Mouse (Mus musculus) CH12.LX (cell line): Measurements from ENCODE around the gene Gm8020. TPM values are rescaled to one million over a fixed set of nuclear protein-coding genes. Genes with fewer than 3 reads are reported as not detected.

Source experiments
- polyA plus RNA-seq: library from polyadenylated mRNA; unstranded; fragments of >175 nt; gene quantifications from 2 replicates; pipeline ENCODE4 v1.2.1, GENCODE M21; 2012; ENCODE audit warnings: low read depth; ENCODE audit not compliant: insufficient read length
- total RNA-seq, 2 experiments: library from RNA; depleted of rRNA; stranded (reverse); fragments of 300-350 nt in 1 of 2; fragments of >200 nt in 1 of 2; gene quantifications; 2 replicates each; pipeline ENCODE4 v1.2.3; 2012 to 2014

The Gm8020 gene
- total and polyA plus RNA-seq, 3 experiments: not detected

Other genes with a start within 250 kb of the Gm8020 start
- not detected in 2 replicates for gene Gm17026, start 242.3 kb downstream of the Gm8020 start, total RNA-seq (2012; rRNA removed)
- not detected in 2 replicates for gene Gm17026, start 242.3 kb downstream of the Gm8020 start, total RNA-seq (2014; rRNA removed)
- not detected in 2 replicates for gene Gm17026, start 242.3 kb downstream of the Gm8020 start, polyA plus RNA-seq
- not detected in 2 replicates for gene Gm9611, start 205.0 kb downstream of the Gm8020 start, total RNA-seq (2012; rRNA removed)
- not detected in 2 replicates for gene Gm9611, start 205.0 kb downstream of the Gm8020 start, total RNA-seq (2014; rRNA removed)
- not detected in 2 replicates for gene Gm9611, start 205.0 kb downstream of the Gm8020 start, polyA plus RNA-seq
- gene Gm7995, start 192.1 kb downstream of the Gm8020 start, total RNA-seq (2012; rRNA removed): not detected in 2 replicates
- gene Gm7995, start 192.1 kb downstream of the Gm8020 start, total RNA-seq (2014; rRNA removed): not detected in 2 replicates
- gene Gm7995, start 192.1 kb downstream of the Gm8020 start, polyA plus RNA-seq: not detected in 2 replicates
- not detected in 2 replicates for gene Gm8005, start 62.7 kb downstream of the Gm8020 start, total RNA-seq (2012; rRNA removed)
- not detected in 2 replicates for gene Gm8005, start 62.7 kb downstream of the Gm8020 start, total RNA-seq (2014; rRNA removed)
- gene Gm8005, start 62.7 kb downstream of the Gm8020 start, polyA plus RNA-seq: not detected in 2 replicates
- not detected in 2 replicates for gene Gm8011, start 38.5 kb downstream of the Gm8020 start, total RNA-seq (2012; rRNA removed)
- gene Gm8011, start 38.5 kb downstream of the Gm8020 start, total RNA-seq (2014; rRNA removed): not detected in 2 replicates
- gene Gm8011, start 38.5 kb downstream of the Gm8020 start, polyA plus RNA-seq: not detected in 2 replicates
- gene Gm8024, start 21.9 kb upstream of the Gm8020 start, total RNA-seq (2012; rRNA removed): not detected in 2 replicates
- not detected in 2 replicates for gene Gm8024, start 21.9 kb upstream of the Gm8020 start, total RNA-seq (2014; rRNA removed)
- gene Gm8024, start 21.9 kb upstream of the Gm8020 start, polyA plus RNA-seq: not detected in 2 replicates
- not detected in 2 replicates for gene Gm17124, start 97.5 kb upstream of the Gm8020 start, total RNA-seq (2012; rRNA removed)
- not detected in 2 replicates for gene Gm17124, start 97.5 kb upstream of the Gm8020 start, total RNA-seq (2014; rRNA removed)
- not detected in 2 replicates for gene Gm17124, start 97.5 kb upstream of the Gm8020 start, polyA plus RNA-seq
- not detected in 2 replicates for gene Gm3633, start 139.6 kb upstream of the Gm8020 start, total RNA-seq (2012; rRNA removed)
- gene Gm3633, start 139.6 kb upstream of the Gm8020 start, total RNA-seq (2014; rRNA removed): not detected in 2 replicates
- gene Gm3633, start 139.6 kb upstream of the Gm8020 start, polyA plus RNA-seq: not detected in 2 replicates
- not detected in 2 replicates for gene Gm10378, start 153.6 kb upstream of the Gm8020 start, total RNA-seq (2012; rRNA removed)
- not detected in 2 replicates for gene Gm10378, start 153.6 kb upstream of the Gm8020 start, total RNA-seq (2014; rRNA removed)
- not detected in 2 replicates for gene Gm10378, start 153.6 kb upstream of the Gm8020 start, polyA plus RNA-seq